Mouse (Mus musculus) liver, adult 2 months (tissue): ENCODE results near the gene Ppp1r9a.

Experiments used
- CTCF ChIP-seq: fragments of 200-500 bp; IDR thresholded peaks from 2 replicates; pipeline ENCODE4 v1.5.1; 2011; ENCODE audit warnings: low read depth, low read length, control low read depth
- POLR2A ChIP-seq: fragments of 200-500 bp; IDR thresholded peaks from 2 replicates; pipeline ENCODE4 v1.6.1; 2011; ENCODE audit warnings: low read length, control low read depth; ENCODE audit not compliant: insufficient read depth; ENCODE audit errors: extremely low read depth

- no peak for TF ChIP-seq POLR2A
- no peak for TF ChIP-seq CTCF
These were observed 45.8 kb upstream of the Ppp1r9a start for GRCm38 (mm10) chr6:4856919-4857318.
